Mouse (Mus musculus) kidney, embryonic 14.5 days (tissue): ENCODE measurements around the gene Sh3glb1. TPM values are rescaled to one million over a fixed set of nuclear protein-coding genes. Genes with fewer than 3 reads are reported as not detected.
A peak's percentile ranks its signal among the peaks of the same experiment; 100 is the strongest.

Source experiments
- ATAC-seq: fragments of 200-750 bp; cut with Nextera tagmentation; 2 replicates; pipeline ENCODE4 v1.8.0; 2017; ENCODE audit warnings: moderate number of reproducible peaks, mild to moderate bottlenecking, moderate TSS enrichment, moderate library complexity; ENCODE audit not compliant: low FRiP score, low TSS enrichment
- H3K27ac ChIP-seq: fragments of 300-500 bp; sonication (generic); 2 replicates; pipeline ENCODE4 v1.5.1; 2014; ENCODE audit warnings: low read depth, mild to moderate bottlenecking, low read length, moderate library complexity, mixed read lengths
- H3K27me3 ChIP-seq: fragments of 300-500 bp; sonication (generic); 2 replicates; pipeline ENCODE4 v1.6.1; 2014; ENCODE audit warnings: mild to moderate bottlenecking, low read length; ENCODE audit not compliant: control insufficient read depth, insufficient read depth
- H3K36me3 ChIP-seq: fragments of 300-500 bp; sonication (generic); 2 replicates; pipeline ENCODE4 v1.6.1; 2014; ENCODE audit warnings: low read length, mixed read lengths; ENCODE audit not compliant: control insufficient read depth, insufficient read depth
- H3K4me1 ChIP-seq: fragments of 300-500 bp; sonication (generic); 2 replicates; pipeline ENCODE4 v1.6.1; 2014; ENCODE audit warnings: low read length, mixed read lengths; ENCODE audit not compliant: control insufficient read depth, insufficient read depth
- H3K4me2 ChIP-seq: fragments of 300-500 bp; sonication (generic); replicated peaks from 2 replicates; pipeline ENCODE4 v1.6.1; 2014; ENCODE audit warnings: low read depth, mild to moderate bottlenecking, low read length
- H3K4me3 ChIP-seq: fragments of 300-500 bp; sonication (generic); 2 replicates; pipeline ENCODE4 v1.5.1; 2014; ENCODE audit warnings: mild to moderate bottlenecking, low read length
- H3K9ac ChIP-seq: fragments of 300-500 bp; sonication (generic); 2 replicates; pipeline ENCODE4 v1.6.1; 2014; ENCODE audit warnings: low read depth, mild to moderate bottlenecking, low read length, moderate library complexity
- H3K9me3 ChIP-seq: fragments of 300-500 bp; sonication (generic); 2 replicates; pipeline ENCODE4 v1.6.1; 2016; ENCODE audit warnings: low read length; ENCODE audit not compliant: control insufficient read depth
- WGBS: fragments of 180-500 bp; shearing (Covaris S2); extraction: QIAGEN DNeasy Blood & Tissue Kit; methylation state at CpG from one replicate; pipeline ENCODE4 v1.1.7; 2014; 5-methylcytosine and 5-hydroxymethylcytosine counted together
- polyA plus RNA-seq: library from polyadenylated mRNA; unstranded; fragments of >200 nt; fragmentation: Nextera tagmentation; extraction: Ambion mirVana; gene quantifications from 2 replicates; pipeline ENCODE4 v1.2.1, GENCODE M21; 2014

Sh3glb1 gene
- polyA plus RNA-seq, 1 experiment from 2014 or later = 94.3 TPM

GRCm38 (mm10) chr3:144643301-144643871 lies 76.7 kb downstream of the Sh3glb1 start:
- 4% methylated on average over 2 of the region's 2 CpGs for WGBS
- ATAC-seq = peak; percentile 92

GRCm38 (mm10) chr3:144642141-144642540 lies 78.0 kb downstream of the Sh3glb1 start:
- Histone ChIP-seq H3K27ac (no peak overlapping the region), H3K9ac (no peak overlapping the region), H3K36me3 (no peaks in the 10 kb centered on the region), H3K9me3 (no peaks in the 10 kb centered on the region), H3K4me2 (no peak overlapping the region), H3K4me1 (peaks cover 5% of the 10 kb centered on the region), H3K27me3 (no peaks in the 10 kb centered on the region), H3K4me3 (no peak overlapping the region)
- 88% methylated on average over 4 of the region's 4 CpGs for WGBS
- ATAC-seq = no peak

More at GRCm38 (mm10) chr3:144643301-144643871, 76.7 kb downstream of the Sh3glb1 start:
- Histone ChIP-seq H3K9me3 (no peaks in the 10 kb centered on the region), H3K27ac (peak overlapping the region; percentile 14; the same call in 1 of the 2 replicates), H3K4me3 (no peak overlapping the region), H3K36me3 (no peaks in the 10 kb centered on the region), H3K9ac (no peak overlapping the region), H3K27me3 (no peaks in the 10 kb centered on the region), H3K4me1 (peaks cover 5% of the 10 kb centered on the region), H3K4me2 (no peak overlapping the region)

- no peak for ATAC-seq
- Histone ChIP-seq H3K4me2 (no peak overlapping the region), H3K9ac (no peak overlapping the region), H3K9me3 (no peaks in the 10 kb centered on the region), H3K27ac (no peak overlapping the region), H3K36me3 (no peaks in the 10 kb centered on the region), H3K4me1 (peaks cover 5% of the 10 kb centered on the region), H3K27me3 (no peaks in the 10 kb centered on the region), H3K4me3 (no peak overlapping the region)
Observed at GRCm38 (mm10) chr3:144640033-144640432, 80.1 kb downstream of the Sh3glb1 start.

- no peak overlapping the region for H3K4me3 ChIP-seq
- no peaks in the 10 kb centered on the region for H3K9me3 ChIP-seq
- H3K27me3 ChIP-seq = no peaks in the 10 kb centered on the region
- no peak overlapping the region for H3K9ac ChIP-seq
- ATAC-seq = no peak
- H3K36me3 ChIP-seq = no peaks in the 10 kb centered on the region
- H3K4me2 ChIP-seq = no peak overlapping the region
- WGBS = 85% methylated on average over 3 of the region's 3 CpGs
- peaks cover 5% of the 10 kb centered on the region for H3K4me1 ChIP-seq
- H3K27ac ChIP-seq = no peak overlapping the region
Observed at GRCm38 (mm10) chr3:144639387-144639786, 80.7 kb downstream of the Sh3glb1 start.

GRCm38 (mm10) chr3:144638110-144638509 lies 82.0 kb downstream of the Sh3glb1 start:
- Histone ChIP-seq H3K4me1 (no peaks in the 10 kb centered on the region), H3K9me3 (no peaks in the 10 kb centered on the region), H3K9ac (no peak overlapping the region), H3K4me2 (no peak overlapping the region), H3K27me3 (no peaks in the 10 kb centered on the region), H3K36me3 (no peaks in the 10 kb centered on the region), H3K27ac (no peak overlapping the region), H3K4me3 (no peak overlapping the region)
- no peak for ATAC-seq
- 92% methylated on average over 4 of the region's 4 CpGs for WGBS

GRCm38 (mm10) chr3:144635236-144635635 lies 84.9 kb downstream of the Sh3glb1 start:
- WGBS = 77% methylated on average over 5 of the region's 5 CpGs
- no peak overlapping the region for H3K9ac ChIP-seq
- H3K9me3 ChIP-seq = no peaks in the 10 kb centered on the region
- H3K27me3 ChIP-seq = no peaks in the 10 kb centered on the region
- ATAC-seq = no peak
- no peaks in the 10 kb centered on the region for H3K36me3 ChIP-seq
- no peaks in the 10 kb centered on the region for H3K4me1 ChIP-seq
- H3K4me3 ChIP-seq = no peak overlapping the region
- no peak overlapping the region for H3K27ac ChIP-seq
- H3K4me2 ChIP-seq = no peak overlapping the region

Other genes starting within 250 kb of the Sh3glb1 start
- 13.7 and 16.9 TPM in 2 replicates for gene Hs2st1, start 150.2 kb downstream of the Sh3glb1 start, polyA plus RNA-seq
- 515 and 688 TPM in 2 replicates for gene Selenof, start 150.0 kb downstream of the Sh3glb1 start, polyA plus RNA-seq
- gene Clca3a1, start 40.6 kb upstream of the Sh3glb1 start, polyA plus RNA-seq = 8.2 and 11.1 TPM in 2 replicates
- gene Clca3a2, start 99.2 kb upstream of the Sh3glb1 start, polyA plus RNA-seq = not detected in 2 replicates
- 0.05 TPM in 1 of 2 replicates, not detected in the other for gene Clca3b, start 129.0 kb upstream of the Sh3glb1 start, polyA plus RNA-seq
- not detected in 2 replicates for gene Clca4b, start 212.2 kb upstream of the Sh3glb1 start, polyA plus RNA-seq